Mouse (Mus musculus) induced T-regulatory cell, adult 2 months (primary cell): ENCODE measurements around the gene Olfr1121.
"Not testable (repeated sequence)": the region's sequence is repeated elsewhere in the genome, so short reads cannot be mapped to it uniquely, and the experiment has no call there.

Source experiments
- DNase-seq: peaks from one replicate; pipeline ENCODE4 v3.0.0-alpha.2; 2012; ENCODE audit warnings: low read depth

The Olfr1121 gene

GRCm38 (mm10) chr2:87369595-87369994 is at the start of gene Olfr1121:
Olfr1121 (plus strand) TSS chr2:87369895.
- DNase-seq: no peak

GRCm38 (mm10) chr2:87354515-87354914 is 15.2 kb upstream of the Olfr1121 start, which contains the start of gene Olfr1120:
Olfr1120 (plus strand) TSS chr2:87354815.
- DNase-seq: no peak

- not testable (repeated sequence) for DNase-seq
Measured at GRCm38 (mm10) chr2:87360121-87360520, 9.6 kb upstream of the Olfr1121 start.

GRCm38 (mm10) chr2:87371726-87372125 is 2.0 kb downstream of the Olfr1121 start:
- DNase-seq: no peak

GRCm38 (mm10) chr2:87383935-87384334 is 14.2 kb downstream of the Olfr1121 start:
- no peak for DNase-seq

- no peak for DNase-seq
Measured at GRCm38 (mm10) chr2:87385549-87385948, 15.9 kb downstream of the Olfr1121 start, which contains the start of gene Olfr1122. Olfr1122 (plus strand) TSS chr2:87385849.

GRCm38 (mm10) chr2:87393605-87394004 is 23.9 kb downstream of the Olfr1121 start:
- not testable (repeated sequence) for DNase-seq

- DNase-seq: not testable (repeated sequence)
Measured at GRCm38 (mm10) chr2:87394686-87395085, 25.0 kb downstream of the Olfr1121 start.

GRCm38 (mm10) chr2:87416335-87416734 is 46.6 kb downstream of the Olfr1121 start, which contains the start of gene Olfr1123:
Olfr1123 (plus strand) TSS chr2:87416635.
- no peak for DNase-seq
